Mouse (Mus musculus): Measurements from ENCODE around the gene Fam173a. TPM values are rescaled to one million over a fixed set of nuclear protein-coding genes. Genes with fewer than 3 reads are reported as not detected.

Fam173a gene
- polyA plus RNA-seq (2012; rRNA removed): 45.0 and 49.0 TPM in 2 replicates

GRCm38 (mm10) chr17:25792615-25793014 is at the start of gene Fam173a:
TSS of gene Fam173a (minus strand) at chr17:25792901.

GRCm38 (mm10) chr17:25841117-25841880 is 48.6 kb upstream of the Fam173a start, which contains the start of gene Gm20683:
TSS of gene Gm20683 (minus strand) at chr17:25841763.

GRCm38 (mm10) chr17:25837076-25837410 is 44.3 kb upstream of the Fam173a start, which contains the start of gene Rhbdl1:
TSS of gene Rhbdl1 (minus strand) at chr17:25837295.

GRCm38 (mm10) chr17:25833291-25833663 is 40.6 kb upstream of the Fam173a start, which contains the start of gene Stub1:
TSS of gene Stub1 (minus strand) at chr17:25833404.

GRCm38 (mm10) chr17:25828712-25829557 is 36.2 kb upstream of the Fam173a start, which contains the start of gene Jmjd8:
TSS of gene Jmjd8 (plus strand) at chr17:25828867.

GRCm38 (mm10) chr17:25823452-25823851 is 30.8 kb upstream of the Fam173a start, which contains the start of gene Wdr24:
TSS of gene Wdr24 (plus strand) at chr17:25823627.

GRCm38 (mm10) chr17:25808789-25809605 is 16.3 kb upstream of the Fam173a start, which contains the start of gene Fbxl16:
TSS of gene Fbxl16 (plus strand) at chr17:25809085.

GRCm38 (mm10) chr17:25796951-25797369 is 4.3 kb upstream of the Fam173a start, which contains the start of gene Metrn:
TSS of gene Metrn (minus strand) at chr17:25797136.

GRCm38 (mm10) chr17:25795609-25796092 is 3.0 kb upstream of the Fam173a start, which contains the start of gene AC134908.4:
TSS of gene AC134908.4 (minus strand) at chr17:25795659.

GRCm38 (mm10) chr17:25786280-25786679 is 6.4 kb downstream of the Fam173a start, which contains the start of gene Ccdc78:
TSS of gene Ccdc78 (plus strand) at chr17:25786580.

GRCm38 (mm10) chr17:25785281-25785745 is 7.4 kb downstream of the Fam173a start, which contains the start of gene Haghl:
TSS of gene Haghl (minus strand) at chr17:25785673.

GRCm38 (mm10) chr17:25773549-25774120 is 19.1 kb downstream of the Fam173a start, which contains the start of gene Narfl:
TSS of gene Narfl (plus strand) at chr17:25773776.

GRCm38 (mm10) chr17:25754241-25754640 is 38.5 kb downstream of the Fam173a start, which contains the start of gene Msln:
TSS of gene Msln (minus strand) at chr17:25754378.

Other genes with a start within 250 kb of the Fam173a start
- 0.02 and 0.05 TPM in 2 replicates for gene Sox8, start 222.2 kb downstream of the Fam173a start, polyA plus RNA-seq (2012; rRNA removed)
- gene Lmf1, start 213.8 kb downstream of the Fam173a start, polyA plus RNA-seq (2012; rRNA removed): 5.2 and 6.2 TPM in 2 replicates
- 0.05 TPM in 1 of 2 replicates, not detected in the other for gene Gng13, start 75.7 kb downstream of the Fam173a start, polyA plus RNA-seq (2012; rRNA removed)
- gene Chtf18, start 65.5 kb downstream of the Fam173a start, polyA plus RNA-seq (2012; rRNA removed): 5.2 and 6.8 TPM in 2 replicates
- 7.9 and 8.1 TPM in 2 replicates for gene Rpusd1, start 65.2 kb downstream of the Fam173a start, polyA plus RNA-seq (2012; rRNA removed)
- not detected in 2 replicates for gene Mslnl, start 56.9 kb downstream of the Fam173a start, polyA plus RNA-seq (2012; rRNA removed)
- gene Msln, start 38.5 kb downstream of the Fam173a start, polyA plus RNA-seq (2012; rRNA removed): 8.0 and 9.1 TPM in 2 replicates
- 10.9 and 12.1 TPM in 2 replicates for gene Narfl, start 19.1 kb downstream of the Fam173a start, polyA plus RNA-seq (2012; rRNA removed)
- gene Haghl, start 7.2 kb downstream of the Fam173a start, polyA plus RNA-seq (2012; rRNA removed): 7.7 and 9.7 TPM in 2 replicates
- gene Ccdc78, start 6.3 kb downstream of the Fam173a start, polyA plus RNA-seq (2012; rRNA removed): 0.01 and 0.02 TPM in 2 replicates
- not detected in 2 replicates for gene AC134908.4, start 2.8 kb upstream of the Fam173a start, polyA plus RNA-seq (2012; rRNA removed)
- 13.1 and 16.2 TPM in 2 replicates for gene Metrn, start 4.2 kb upstream of the Fam173a start, polyA plus RNA-seq (2012; rRNA removed)
- gene Fbxl16, start 16.2 kb upstream of the Fam173a start, polyA plus RNA-seq (2012; rRNA removed): 0.08 TPM in 2 replicates
- gene Wdr24, start 30.7 kb upstream of the Fam173a start, polyA plus RNA-seq (2012; rRNA removed): 14.1 and 15.5 TPM in 2 replicates
- gene Jmjd8, start 36.0 kb upstream of the Fam173a start, polyA plus RNA-seq (2012; rRNA removed): 22.4 and 24.2 TPM in 2 replicates
- 82.1 and 92.4 TPM in 2 replicates for gene Stub1, start 40.5 kb upstream of the Fam173a start, polyA plus RNA-seq (2012; rRNA removed)
- 1.3 and 2.0 TPM in 2 replicates for gene Rhbdl1, start 44.4 kb upstream of the Fam173a start, polyA plus RNA-seq (2012; rRNA removed)
- 2.9 and 3.8 TPM in 2 replicates for gene Gm20683, start 48.9 kb upstream of the Fam173a start, polyA plus RNA-seq (2012; rRNA removed)
- gene Rhot2, start 52.0 kb upstream of the Fam173a start, polyA plus RNA-seq (2012; rRNA removed): 28.3 and 35.9 TPM in 2 replicates
- 8.8 and 9.9 TPM in 2 replicates for gene Wdr90, start 68.6 kb upstream of the Fam173a start, polyA plus RNA-seq (2012; rRNA removed)
- gene Mcrip2, start 75.9 kb upstream of the Fam173a start, polyA plus RNA-seq (2012; rRNA removed): 34.5 and 45.2 TPM in 2 replicates
- 61.8 and 63.8 TPM in 2 replicates for gene Mettl26, start 82.2 kb upstream of the Fam173a start, polyA plus RNA-seq (2012; rRNA removed)
- 0.13 and 0.16 TPM in 2 replicates for gene Wfikkn1, start 88.0 kb upstream of the Fam173a start, polyA plus RNA-seq (2012; rRNA removed)
- gene Rab40c, start 126.8 kb upstream of the Fam173a start, polyA plus RNA-seq (2012; rRNA removed): 8.7 and 11.1 TPM in 2 replicates
- 123 and 127 TPM in 2 replicates for gene Pigq, start 152.0 kb upstream of the Fam173a start, polyA plus RNA-seq (2012; rRNA removed)
- gene Nhlrc4, start 152.1 kb upstream of the Fam173a start, polyA plus RNA-seq (2012; rRNA removed): 2.6 and 3.4 TPM in 2 replicates
- gene A930017K11Rik, start 159.7 kb upstream of the Fam173a start, polyA plus RNA-seq (2012; rRNA removed): 0.03 and 0.04 TPM in 2 replicates
- gene Capn15, start 192.9 kb upstream of the Fam173a start, polyA plus RNA-seq (2012; rRNA removed): 5.2 and 6.5 TPM in 2 replicates